Mouse (Mus musculus) limb, embryonic 14.5 days (tissue): Measurements from ENCODE around the gene Ube2g2. TPM values are rescaled to one million over a fixed set of nuclear protein-coding genes. Genes with fewer than 3 reads are reported as not detected.

Source experiments
- ATAC-seq: fragments of 200-750 bp; cut with Nextera tagmentation; 2 replicates; pipeline ENCODE4 v1.8.0; 2017; ENCODE audit warnings: low read depth, moderate number of reproducible peaks, moderate TSS enrichment; ENCODE audit not compliant: low FRiP score
- DNase-seq: peaks from one replicate; pipeline ENCODE4 v3.0.0-alpha.2; 2015; ENCODE audit warnings: low spot score
- H3K27ac ChIP-seq: fragments of 300-500 bp; sonication (generic); replicated peaks from 2 replicates; pipeline ENCODE4 v1.5.1; 2014; ENCODE audit warnings: low read depth, mild to moderate bottlenecking, low read length, moderate library complexity, mixed read lengths
- H3K27me3 ChIP-seq: fragments of 300-500 bp; sonication (generic); 2 replicates; pipeline ENCODE4 v1.6.1; 2014; ENCODE audit warnings: low read length, mixed read lengths; ENCODE audit not compliant: control insufficient read depth, insufficient read depth
- H3K36me3 ChIP-seq: fragments of 300-500 bp; sonication (generic); 2 replicates; pipeline ENCODE4 v1.6.1; 2014; ENCODE audit warnings: mild to moderate bottlenecking, low read length, moderate library complexity, mixed read lengths; ENCODE audit not compliant: control insufficient read depth, insufficient read depth
- H3K4me1 ChIP-seq: fragments of 300-500 bp; sonication (generic); 2 replicates; pipeline ENCODE4 v1.6.1; 2014; ENCODE audit warnings: antibody characterized with exemption, low read length, mixed read lengths; ENCODE audit not compliant: control insufficient read depth, insufficient read depth
- H3K4me2 ChIP-seq: fragments of 300-500 bp; sonication (generic); replicated peaks from 2 replicates; pipeline ENCODE4 v1.6.1; 2014; ENCODE audit warnings: low read depth, mild to moderate bottlenecking, low read length, moderate library complexity; ENCODE audit not compliant: severe bottlenecking
- H3K4me3 ChIP-seq: fragments of 300-500 bp; sonication (generic); replicated peaks from 2 replicates; pipeline ENCODE4 v1.5.1; 2014; ENCODE audit warnings: low read length
- H3K9ac ChIP-seq: fragments of 300-500 bp; sonication (generic); 2 replicates; pipeline ENCODE4 v1.6.1; 2014; ENCODE audit warnings: mild to moderate bottlenecking, low read depth, low read length, moderate library complexity; ENCODE audit not compliant: severe bottlenecking
- H3K9me3 ChIP-seq: fragments of 300-500 bp; sonication (generic); 2 replicates; pipeline ENCODE4 v1.6.1; 2016; ENCODE audit warnings: low read length; ENCODE audit not compliant: control insufficient read depth
- POLR2A ChIP-seq: fragments of 200-500 bp; IDR thresholded peaks from 2 replicates; pipeline ENCODE4 v1.8.0; 2012; ENCODE audit warnings: inconsistent platforms, mild to moderate bottlenecking, moderate library complexity, borderline replicate concordance; ENCODE audit not compliant: insufficient read depth, insufficient read length; ENCODE audit errors: extremely low read depth
- WGBS: fragments of 180-500 bp; shearing (Covaris S2); extraction: QIAGEN DNeasy Blood & Tissue Kit; methylation state at CpG from one replicate; pipeline ENCODE4 v1.1.7; 2014; 5-methylcytosine and 5-hydroxymethylcytosine counted together
- polyA plus RNA-seq, 2 experiments: library from polyadenylated mRNA; depleted of rRNA in 1 of 2; stranded (reverse) in 1 of 2; unstranded in 1 of 2; fragments of >200 nt; fragmentation: Nextera tagmentation in 1 of 2; extraction: Ambion mirVana in 1 of 2; gene quantifications; 2 replicates each; pipeline versions ENCODE4 v1.2.1 to v1.2.3; 2012 to 2014

Gene Ube2g2
- polyA plus RNA-seq, 2 experiments, result 55.1 to 58.6 TPM

DNA sequence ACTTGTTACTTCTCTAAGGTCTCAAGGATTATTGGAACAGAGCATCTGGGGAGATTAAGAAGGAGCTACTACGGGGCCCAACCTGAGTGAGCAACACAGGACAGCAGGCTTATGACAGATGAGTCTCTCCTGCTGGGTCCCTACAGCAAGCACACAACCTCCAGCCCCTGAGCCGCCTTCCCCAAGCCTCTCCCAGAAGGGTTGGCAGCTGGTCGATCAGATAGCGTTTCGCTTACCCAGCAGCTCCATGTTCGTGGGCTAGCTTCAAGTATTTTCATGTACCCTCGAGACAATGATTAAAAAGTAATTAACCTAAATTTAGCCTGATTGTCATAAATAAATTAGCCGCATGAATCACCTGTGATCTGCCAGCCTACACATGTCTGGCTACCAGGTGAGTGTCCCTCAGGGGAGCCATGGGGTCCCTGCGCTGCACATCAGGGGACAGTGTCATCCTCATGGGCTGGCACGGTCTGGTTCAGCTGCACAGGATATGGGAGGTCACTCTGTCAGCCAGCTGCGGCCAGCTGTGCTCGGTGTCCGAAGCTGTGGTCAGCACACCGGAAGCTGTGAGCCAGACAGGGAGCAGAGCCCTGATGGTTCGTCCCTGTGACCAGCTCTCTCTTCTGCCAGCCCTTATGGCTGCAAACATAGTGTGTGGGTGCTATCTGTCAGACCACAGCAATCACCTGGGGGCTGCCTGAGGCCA is 36.4 kb downstream of the Ube2g2 start:
- Histone ChIP-seq H3K4me2 (no peak overlapping the region), H3K4me3 (no peak overlapping the region), H3K9me3 (no peaks in the 10 kb centered on the region), H3K27ac (no peak overlapping the region), H3K27me3 (no peaks in the 10 kb centered on the region), H3K4me1 (0 out of 2 replicates have a peak, but pooled peaks cover 5% of the 10 kb centered on the region), H3K9ac (no peak overlapping the region), H3K36me3 (no peaks in the 10 kb centered on the region)
- TF ChIP-seq POLR2A, result no peak
- 61% methylated on average over 15 of the region's 15 CpGs for whole genome bisulfite sequencing
- DNase-seq (no peak), ATAC-seq (no peak)

DNA sequence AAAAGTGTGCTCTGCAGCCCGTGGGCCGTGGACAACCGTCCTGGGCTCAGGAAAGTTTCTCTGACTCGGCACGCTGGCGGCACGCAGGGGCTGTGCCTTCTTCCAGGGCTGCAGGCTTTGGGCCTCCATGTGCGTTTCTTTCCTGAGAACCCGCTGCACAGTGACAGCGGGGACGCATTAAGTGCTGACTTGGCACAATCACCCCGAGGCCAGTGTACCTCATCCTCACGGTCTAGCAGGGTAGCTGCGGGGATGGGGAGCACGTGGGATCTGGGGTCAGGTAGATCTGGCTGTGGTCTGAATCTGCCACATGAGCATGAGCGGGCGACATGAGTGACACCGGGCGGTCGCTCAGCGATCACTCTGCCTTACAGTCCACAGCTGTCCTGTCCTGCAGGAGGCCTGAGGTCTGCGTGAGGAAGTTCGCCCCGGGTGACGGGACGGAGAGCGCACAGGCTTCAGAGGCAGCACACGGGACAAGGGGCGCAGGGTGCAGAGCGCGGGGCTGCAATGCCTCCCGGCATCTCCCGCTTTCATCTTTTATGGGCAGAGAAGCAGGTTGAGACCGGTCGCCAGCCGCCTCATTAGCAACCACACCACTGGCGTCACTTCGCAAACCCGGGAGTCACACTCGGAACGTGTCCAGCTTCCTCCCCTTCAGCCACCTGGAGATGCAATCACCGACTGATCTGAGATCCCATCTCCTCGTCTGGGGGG is 42.0 kb downstream of the Ube2g2 start:
- no peaks in the 10 kb centered on the region for H3K9me3 ChIP-seq
- no peak for TF ChIP-seq POLR2A
- no peak overlapping the region for H3K9ac ChIP-seq
- H3K4me1 ChIP-seq, result peaks cover 15% of the 10 kb centered on the region; the same call in 1 of the 2 replicates
- peak; percentile 42; the same call in 1 of the 2 replicates for ATAC-seq
- peak overlapping the region; percentile 29 for H3K4me2 ChIP-seq
- H3K4me3 ChIP-seq, result no peak overlapping the region; the same call in 1 of the 2 replicates
- no peaks in the 10 kb centered on the region for H3K36me3 ChIP-seq
- WGBS, result 23% methylated on average over 36 of the region's 43 CpGs
- H3K27ac ChIP-seq, result no peak overlapping the region
- no peak for DNase-seq
- no peaks in the 10 kb centered on the region for H3K27me3 ChIP-seq

DNA sequence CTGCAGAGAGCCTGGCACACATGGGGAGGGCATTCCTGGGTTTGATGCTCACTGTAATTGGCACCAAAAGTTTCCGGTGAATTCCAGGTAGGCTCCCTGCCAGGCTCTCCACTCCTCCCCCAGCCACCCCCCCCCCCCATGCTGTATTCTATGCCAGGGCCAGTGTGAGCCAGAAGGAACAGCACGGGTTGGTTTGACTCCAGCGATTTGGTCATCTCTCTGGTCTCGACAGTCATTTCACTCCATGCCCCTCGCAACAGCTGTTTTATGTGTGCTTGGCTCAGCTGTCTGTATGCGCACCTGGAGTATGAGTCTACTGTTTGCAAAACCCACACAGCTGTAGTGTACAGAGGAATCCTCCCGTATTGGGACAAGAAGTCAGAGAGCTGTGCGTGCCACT is 44.3 kb downstream of the Ube2g2 start:
- no peak overlapping the region for H3K4me3 ChIP-seq
- H3K9ac ChIP-seq, result no peak overlapping the region
- H3K36me3 ChIP-seq, result no peaks in the 10 kb centered on the region
- no peaks in the 10 kb centered on the region for H3K9me3 ChIP-seq
- 45% methylated on average over 8 of the region's 8 CpGs for WGBS
- ATAC-seq (peak; percentile 41), DNase-seq (peak; percentile 37)
- H3K27me3 ChIP-seq, result no peaks in the 10 kb centered on the region; the same call in 1 of the 2 replicates
- H3K27ac ChIP-seq, result 0 out of 2 replicates have a peak overlapping the region, but pooled peaks have one; percentile 9
- no peak for TF ChIP-seq POLR2A
- peaks cover 15% of the 10 kb centered on the region; the same call in 1 of the 2 replicates for H3K4me1 ChIP-seq
- no peak overlapping the region for H3K4me2 ChIP-seq

DNA sequence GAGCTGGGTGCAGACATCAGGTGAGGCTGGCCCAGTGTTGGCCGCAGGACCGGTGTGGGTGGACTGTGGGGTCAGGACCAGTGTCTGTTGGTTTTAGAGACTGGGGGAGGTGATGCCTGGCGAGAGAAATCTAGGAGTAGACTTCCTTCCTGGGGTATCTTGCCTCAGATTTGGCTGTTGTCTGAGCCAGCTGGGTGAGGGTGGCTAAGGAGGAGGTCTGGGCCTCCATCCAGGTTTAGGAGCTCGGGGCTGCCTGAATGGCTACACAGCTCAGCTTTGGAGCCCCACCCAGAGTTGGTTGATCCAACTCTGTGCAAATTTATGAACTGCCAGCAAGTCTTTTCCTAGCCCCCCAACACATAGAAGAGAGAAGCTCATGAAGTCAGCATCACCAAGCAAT is 45.3 kb downstream of the Ube2g2 start:
- no peaks in the 10 kb centered on the region for H3K9me3 ChIP-seq
- no peak overlapping the region for H3K27ac ChIP-seq
- no peak overlapping the region for H3K4me2 ChIP-seq
- WGBS, result 79% methylated on average over 4 of the region's 4 CpGs
- H3K27me3 ChIP-seq, result no peaks in the 10 kb centered on the region; the same call in 1 of the 2 replicates
- no peak overlapping the region for H3K9ac ChIP-seq
- no peak for TF ChIP-seq POLR2A
- no peak for ATAC-seq
- no peak for DNase-seq
- peaks cover 15% of the 10 kb centered on the region; the same call in 1 of the 2 replicates for H3K4me1 ChIP-seq
- no peaks in the 10 kb centered on the region for H3K36me3 ChIP-seq
- no peak overlapping the region for H3K4me3 ChIP-seq

DNA sequence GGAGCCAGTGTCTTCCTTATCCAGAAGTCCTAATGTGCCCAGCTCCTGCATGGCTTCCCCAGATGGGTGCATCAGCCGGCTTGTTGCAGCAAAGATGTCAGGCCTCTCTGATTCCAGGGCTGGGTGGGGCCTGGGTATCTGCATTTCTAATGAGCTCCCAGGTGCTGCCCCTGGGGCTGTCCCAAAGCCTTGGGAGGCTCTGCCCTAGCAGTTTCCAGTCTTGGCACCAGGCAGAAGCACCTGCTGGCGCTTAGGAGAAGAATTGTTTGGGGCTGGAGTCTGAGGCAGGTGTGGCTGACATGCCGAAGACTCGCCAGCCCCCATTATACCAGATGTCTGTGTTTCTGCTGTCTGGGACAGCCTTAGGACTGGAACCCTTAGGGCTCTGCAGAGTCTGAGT is 48.6 kb downstream of the Ube2g2 start:
- Histone ChIP-seq H3K4me2 (no peak overlapping the region), H3K36me3 (no peaks in the 10 kb centered on the region), H3K4me3 (no peak overlapping the region), H3K4me1 (peaks cover 15% of the 10 kb centered on the region; the same call in 1 of the 2 replicates), H3K27me3 (no peaks in the 10 kb centered on the region; the same call in 1 of the 2 replicates), H3K27ac (no peak overlapping the region), H3K9me3 (no peaks in the 10 kb centered on the region), H3K9ac (no peak overlapping the region)
- no peak for DNase-seq
- whole genome bisulfite sequencing, result 61% methylated on average over 4 of the region's 4 CpGs
- no peak for ATAC-seq
- no peak for TF ChIP-seq POLR2A
